Mouse (Mus musculus) adrenal gland, adult (tissue): ENCODE results near the gene Vmn1r86.
"Not testable (repeated sequence)": the region's sequence is repeated elsewhere in the genome, so short reads cannot be mapped to it uniquely, and the experiment has no call there.

ENCODE experiments used
- DNase-seq, 2 experiments: peaks; one replicate each; pipeline ENCODE4 v3.0.0; 2022 to 2023; ENCODE audit warnings: low spot score in 1 of 2; ENCODE audit not compliant: inconsistent age in 2 of 2

The Vmn1r86 gene

GRCm38 (mm10) chr7:13119817-13120216 lies at the start of gene Vmn1r86:
Gene Vmn1r86 (minus strand): TSS chr7:13119917.
- no peak for DNase-seq

- no peak for DNase-seq
These were observed 39.6 kb upstream of the Vmn1r86 start, which contains the start of gene Vmn1r88 for GRCm38 (mm10) chr7:13159268-13159667. Gene Vmn1r88 (plus strand): TSS chr7:13159568.

GRCm38 (mm10) chr7:13140057-13140456 lies 20.3 kb upstream of the Vmn1r86 start, which contains the start of gene Vmn1r87:
Gene Vmn1r87 (minus strand): TSS chr7:13140157.
- DNase-seq: no peak

GRCm38 (mm10) chr7:13137340-13137739 lies 17.6 kb upstream of the Vmn1r86 start:
- no peak for DNase-seq

GRCm38 (mm10) chr7:13131856-13132255 lies 12.1 kb upstream of the Vmn1r86 start:
- DNase-seq: no peak

GRCm38 (mm10) chr7:13123554-13124153 lies 3.9 kb upstream of the Vmn1r86 start:
- DNase-seq: peak; percentile 37 to 66

GRCm38 (mm10) chr7:13095073-13095472 lies 24.6 kb downstream of the Vmn1r86 start, which contains the start of gene Vmn1r85:
Gene Vmn1r85 (minus strand): TSS chr7:13095173.
- DNase-seq: no peak

- DNase-seq: peak in 1 of 2 experiments; percentile 32
These were observed 47.4 kb downstream of the Vmn1r86 start for GRCm38 (mm10) chr7:13072293-13072692.

- not testable (repeated sequence) for DNase-seq
These were observed 56.3 kb downstream of the Vmn1r86 start for GRCm38 (mm10) chr7:13063399-13063798.

GRCm38 (mm10) chr7:13059536-13059935 lies 60.2 kb downstream of the Vmn1r86 start:
- no peak for DNase-seq

- DNase-seq: no peak
These were observed 62.6 kb downstream of the Vmn1r86 start for GRCm38 (mm10) chr7:13056913-13057700.

- DNase-seq: peak; percentile 95 to 99
These were observed 65.3 kb downstream of the Vmn1r86 start, which contains the start of gene Mzf1 for GRCm38 (mm10) chr7:13054287-13055010. Gene Mzf1 (minus strand): TSS chr7:13054764.

GRCm38 (mm10) chr7:13053961-13054286 lies 65.8 kb downstream of the Vmn1r86 start:
- DNase-seq: no peak

GRCm38 (mm10) chr7:13053501-13053900 lies 66.2 kb downstream of the Vmn1r86 start:
- DNase-seq: peak in 1 of 2 experiments; percentile 43

- DNase-seq: peak in 1 of 2 experiments; percentile 28
These were observed 66.7 kb downstream of the Vmn1r86 start for GRCm38 (mm10) chr7:13053001-13053400.
